Mouse (Mus musculus) kidney, adult 8-10 months (tissue): ENCODE results near the gene Olfr815.
"Not testable (repeated sequence)": the region's sequence is repeated elsewhere in the genome, so short reads cannot be mapped to it uniquely, and the experiment has no call there.

Experiments
- DNase-seq, 2 experiments: peaks; one replicate each; pipeline ENCODE4 v3.0.0; 2022

Gene Olfr815

DNA sequence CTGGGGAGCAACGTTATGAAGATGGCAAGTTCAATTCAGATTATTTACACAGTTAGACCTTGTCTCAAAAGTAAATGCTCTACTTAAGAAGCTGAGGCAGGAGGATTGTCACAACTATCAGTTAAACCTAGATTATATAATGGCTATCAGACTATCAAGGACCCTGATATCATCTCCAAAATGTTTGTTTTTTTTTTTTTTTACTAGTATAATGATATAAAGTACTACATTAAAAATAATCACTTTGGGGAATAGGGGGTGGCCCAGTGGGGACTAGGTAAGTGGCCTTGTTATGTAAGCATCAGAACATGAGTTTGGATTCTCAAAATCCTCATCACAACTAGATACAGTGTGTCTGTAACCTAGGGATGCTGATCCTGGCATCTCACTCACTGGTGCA lies at the start of gene Olfr815:
Gene Olfr815, minus strand, starts transcription at position 101 of the 400 bp plus-strand sequence.
- DNase-seq, result not testable (repeated sequence)

DNA sequence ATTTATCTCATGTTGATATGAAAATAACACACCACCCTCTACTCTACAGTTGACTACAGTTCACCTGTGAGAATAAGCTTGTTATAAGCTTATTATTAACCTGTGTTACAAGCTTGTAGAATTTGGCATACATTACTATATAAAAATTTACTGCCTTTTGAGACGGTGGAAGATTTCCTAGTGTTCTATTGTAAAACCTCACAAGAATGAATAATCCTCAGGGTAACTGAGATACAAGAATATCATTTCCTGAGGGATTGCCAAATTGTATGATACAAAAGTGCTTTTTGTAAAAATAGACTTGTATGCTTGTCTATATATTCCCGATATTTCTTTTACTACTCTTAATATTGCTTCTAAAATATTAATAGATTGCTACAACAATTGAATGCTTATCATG lies 43.3 kb upstream of the Olfr815 start, which contains the start of gene Olfr818:
Gene Olfr818, minus strand, starts transcription at position 101 of the 400 bp plus-strand sequence.
- no peak for DNase-seq

DNA sequence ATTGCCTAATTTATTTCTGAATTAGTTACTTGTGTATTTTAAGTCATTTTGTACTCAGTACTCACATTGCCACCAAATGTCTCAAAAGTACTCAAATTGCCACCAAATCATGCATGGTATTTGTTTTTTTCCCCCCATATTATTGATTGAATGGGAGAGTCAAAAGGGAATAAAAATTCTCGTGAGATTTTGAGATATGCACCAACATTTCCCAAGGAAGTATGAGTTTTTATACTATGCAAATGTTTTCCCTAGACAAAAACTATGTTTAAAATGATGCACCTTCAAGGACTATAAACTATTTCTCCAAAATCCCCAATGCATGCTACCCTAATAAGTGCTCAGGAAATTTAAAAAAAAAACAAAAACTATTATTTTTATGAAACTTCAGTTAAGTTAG lies 9.8 kb upstream of the Olfr815 start, which contains the start of gene Olfr816:
Gene Olfr816, minus strand, starts transcription at position 101 of the 400 bp plus-strand sequence.
- DNase-seq, result no peak

DNA sequence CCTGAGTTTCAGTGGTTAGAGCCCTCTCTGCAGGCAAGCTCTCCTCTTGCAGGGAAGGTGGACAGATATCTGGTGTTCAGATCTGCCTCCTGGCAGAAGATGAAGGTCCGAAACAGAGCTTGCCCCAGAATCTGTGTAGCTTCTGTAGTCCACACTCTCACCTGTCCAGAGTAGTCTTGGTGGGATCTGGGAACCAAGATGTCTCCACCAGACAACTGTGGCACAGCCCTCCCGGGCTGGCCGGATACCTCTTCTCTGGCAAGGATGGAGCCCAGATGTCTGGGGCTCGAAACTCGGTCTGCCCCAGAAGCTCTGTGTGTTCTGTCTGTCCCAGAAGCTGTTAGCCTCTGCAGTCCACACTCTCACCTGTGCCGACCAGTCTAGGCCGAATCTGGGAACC lies 19.7 kb downstream of the Olfr815 start:
- DNase-seq, result no peak

DNA sequence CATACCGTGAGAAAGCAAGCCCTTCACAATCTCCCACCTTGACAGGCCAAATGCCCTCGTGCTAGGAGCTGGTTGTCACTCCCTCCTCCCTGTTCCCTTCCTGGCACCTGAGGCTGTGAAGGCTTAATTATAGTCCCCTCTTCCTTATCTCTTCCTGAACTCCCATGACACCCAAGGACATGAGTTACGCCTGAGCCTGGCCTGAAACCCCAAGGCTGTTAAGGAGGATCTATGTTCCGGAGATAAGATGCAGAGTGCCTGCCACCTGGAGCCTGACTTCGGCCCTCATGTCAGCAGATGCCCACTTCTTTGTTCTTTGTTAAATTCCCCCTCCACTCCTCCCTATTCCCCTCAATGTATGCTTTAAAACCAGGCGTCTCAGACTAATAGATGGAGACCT lies 20.2 kb downstream of the Olfr815 start:
- not testable (repeated sequence) for DNase-seq

DNA sequence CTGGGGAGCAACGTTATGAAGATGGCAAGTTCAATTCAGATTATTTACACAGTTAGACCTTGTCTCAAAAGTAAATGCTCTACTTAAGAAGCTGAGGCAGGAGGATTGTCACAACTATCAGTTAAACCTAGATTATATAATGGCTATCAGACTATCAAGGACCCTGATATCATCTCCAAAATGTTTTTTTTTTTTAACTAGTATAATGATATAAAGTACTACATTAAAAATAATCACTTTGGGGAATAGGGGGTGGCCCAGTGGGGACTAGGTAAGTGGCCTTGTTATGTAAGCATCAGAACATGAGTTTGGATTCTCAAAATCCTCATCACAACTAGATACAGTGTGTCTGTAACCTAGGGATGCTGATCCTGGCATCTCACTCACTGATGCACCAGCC lies 25.9 kb downstream of the Olfr815 start, which contains the start of gene Olfr814:
Gene Olfr814, minus strand, starts transcription at position 101 of the 400 bp plus-strand sequence.
- not testable (repeated sequence) for DNase-seq

DNA sequence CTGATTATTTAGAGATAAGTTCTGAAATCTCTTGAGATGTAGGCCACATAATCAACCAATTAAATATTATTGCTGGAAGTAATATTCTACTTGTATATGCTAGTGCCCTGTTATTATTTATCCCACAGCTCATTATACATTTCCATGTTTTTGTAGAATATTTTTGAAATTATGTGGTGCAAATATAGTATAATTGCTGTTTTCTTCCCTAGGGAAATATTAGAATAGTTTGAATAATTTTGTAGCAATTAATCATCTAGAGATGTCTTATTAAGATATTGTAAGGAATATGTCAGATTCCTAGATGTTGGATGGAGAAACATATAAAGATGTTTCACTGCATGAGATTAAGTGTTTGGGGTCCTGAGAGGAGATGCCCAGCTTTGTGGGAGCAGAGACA lies 50.6 kb downstream of the Olfr815 start, which contains the start of gene Olfr813:
Gene Olfr813, plus strand, starts transcription at position 301 of the 400 bp plus-strand sequence.
- no peak for DNase-seq
